Mouse (Mus musculus) midbrain, embryonic 14.5 days (tissue): ENCODE data around the gene Cyth1. TPM values are rescaled to one million over a fixed set of nuclear protein-coding genes. Genes with fewer than 3 reads are reported as not detected.

ENCODE experiments used
- ATAC-seq: fragments of 200-750 bp; cut with Nextera tagmentation; 2 replicates; pipeline ENCODE4 v1.8.0; 2017; ENCODE audit warnings: moderate number of reproducible peaks, moderate library complexity; ENCODE audit not compliant: low FRiP score, low TSS enrichment
- DNase-seq: peaks from one replicate; pipeline ENCODE4 v3.0.0-alpha.2; 2015
- H3K27ac ChIP-seq: fragments of 300-500 bp; sonication (generic); replicated peaks from 2 replicates; pipeline ENCODE4 v1.5.1; 2014; ENCODE audit warnings: mild to moderate bottlenecking, low read depth, low read length, moderate library complexity
- H3K27me3 ChIP-seq: fragments of 300-500 bp; sonication (generic); 2 replicates; pipeline ENCODE4 v1.6.1; 2014; ENCODE audit warnings: low read length, control low read depth, mixed read lengths; ENCODE audit not compliant: control insufficient read depth, insufficient read depth
- H3K36me3 ChIP-seq: fragments of 300-500 bp; sonication (generic); 2 replicates; pipeline ENCODE4 v1.6.1; 2014; ENCODE audit warnings: low read length, control low read depth; ENCODE audit not compliant: control insufficient read depth, insufficient read depth
- H3K4me1 ChIP-seq: fragments of 300-500 bp; sonication (generic); 2 replicates; pipeline ENCODE4 v1.6.1; 2014; ENCODE audit warnings: mild to moderate bottlenecking, antibody characterized with exemption, low read length, control low read depth; ENCODE audit not compliant: control insufficient read depth, insufficient read depth
- H3K4me2 ChIP-seq: fragments of 300-500 bp; sonication (generic); 2 replicates; pipeline ENCODE4 v1.6.1; 2014; ENCODE audit warnings: mild to moderate bottlenecking, low read length, moderate library complexity
- H3K4me3 ChIP-seq: fragments of 300-500 bp; sonication (generic); replicated peaks from 2 replicates; pipeline ENCODE4 v1.5.1; 2014; ENCODE audit warnings: low read depth, low read length
- H3K9ac ChIP-seq: fragments of 300-500 bp; sonication (generic); replicated peaks from 2 replicates; pipeline ENCODE4 v1.6.1; 2014; ENCODE audit warnings: mild to moderate bottlenecking, low read length, moderate library complexity
- H3K9me3 ChIP-seq: fragments of 300-500 bp; sonication (generic); 2 replicates; pipeline ENCODE4 v1.6.1; 2016; ENCODE audit warnings: low read length, control low read depth, mixed read lengths; ENCODE audit not compliant: control insufficient read depth
- WGBS: fragments of 180-500 bp; shearing (Covaris S2); extraction: QIAGEN DNeasy Blood & Tissue Kit; methylation state at CpG from one replicate; pipeline ENCODE4 v1.1.7; 2014; 5-methylcytosine and 5-hydroxymethylcytosine counted together
- polyA plus RNA-seq: library from polyadenylated mRNA; unstranded; fragments of >200 nt; fragmentation: Nextera tagmentation; extraction: Ambion mirVana; gene quantifications from 2 replicates; pipeline ENCODE4 v1.2.1, GENCODE M21; 2014

Cyth1 gene
- 23.3 and 33.3 TPM in 2 replicates for polyA plus RNA-seq

DNA sequence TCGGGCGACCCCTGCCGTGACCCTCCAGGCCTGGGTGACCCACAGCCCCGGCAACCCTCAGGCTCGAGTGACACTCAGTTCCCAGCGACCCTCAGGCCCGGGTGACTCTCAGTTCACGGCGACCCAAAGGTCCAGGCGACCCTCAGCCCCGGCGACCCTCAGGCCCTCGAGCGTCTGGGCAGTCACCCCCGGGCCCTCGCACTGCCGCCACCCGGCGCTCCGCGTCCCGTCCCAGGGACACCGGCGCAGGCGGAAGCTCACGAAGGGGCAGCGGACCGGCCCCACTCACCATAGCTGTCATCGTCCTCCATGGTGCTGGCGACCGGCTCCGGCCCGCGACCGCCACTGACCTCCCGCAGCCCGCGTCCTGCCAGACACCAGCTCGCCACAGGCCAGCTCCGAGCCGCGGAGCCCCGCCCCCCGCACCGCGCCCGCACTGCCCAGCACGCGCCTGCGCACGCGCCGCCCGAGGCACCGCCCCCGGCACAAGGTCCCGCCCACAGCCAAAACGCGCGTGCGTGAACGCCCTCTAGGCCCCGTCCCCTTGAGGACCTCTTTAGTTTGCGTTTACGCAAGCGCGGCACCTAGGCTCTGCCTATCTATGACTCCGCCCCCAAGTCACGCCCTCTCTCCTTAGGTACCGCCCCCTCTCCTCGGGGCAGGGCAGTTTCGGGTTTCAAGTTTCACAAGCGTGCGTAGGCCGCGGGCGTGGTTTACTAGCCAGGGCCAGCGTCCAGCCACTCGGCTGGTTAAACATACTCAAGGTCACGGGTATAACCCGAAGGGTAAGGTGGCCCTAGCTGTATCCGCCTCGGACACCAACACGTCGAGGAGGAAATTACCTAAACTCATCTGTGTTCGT, at the start of gene Cyth1:
Cyth1 (minus strand) TSS at position 443 of the 862 bp plus-strand sequence.
- no peaks in the 10 kb centered on the region for H3K27me3 ChIP-seq
- peak; percentile 93 for ATAC-seq
- peaks cover 17% of the 10 kb centered on the region for H3K4me1 ChIP-seq
- H3K27ac ChIP-seq: peak within 1 kb of the TSS; percentile 57
- H3K9me3 ChIP-seq: no peaks in the 10 kb centered on the region
- peak within 1 kb of the TSS; percentile 92 for H3K4me2 ChIP-seq
- peak within 1 kb of the TSS; percentile 85 for H3K4me3 ChIP-seq
- H3K9ac ChIP-seq: peak within 1 kb of the TSS; percentile 79
- under 1% methylated on average over 86 of the region's 86 CpGs for WGBS
- H3K36me3 ChIP-seq: no peaks in the 10 kb centered on the region
- DNase-seq: peak; percentile 99

DNA sequence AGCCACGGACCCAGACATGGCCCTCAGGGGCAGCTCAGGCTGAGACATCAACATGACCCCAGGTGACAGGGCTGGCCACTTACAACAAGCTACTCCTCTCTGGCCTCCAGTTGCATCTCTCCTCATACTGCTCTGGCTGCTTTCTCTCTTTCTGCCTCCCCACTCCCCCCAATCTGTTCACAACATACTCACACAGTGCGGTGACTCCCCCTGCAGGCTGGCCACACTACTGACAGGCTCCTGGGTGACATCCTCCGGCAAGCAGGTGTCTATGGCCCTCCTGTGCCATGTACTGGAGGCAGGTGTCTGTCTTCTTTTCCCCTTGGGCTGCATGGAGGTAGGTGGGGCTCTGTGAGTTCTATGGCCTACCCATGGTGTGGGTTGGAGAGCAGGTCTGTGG, 49.6 kb upstream of the Cyth1 start:
- no peaks in the 10 kb centered on the region for H3K4me1 ChIP-seq
- H3K9ac ChIP-seq: no peak overlapping the region
- ATAC-seq: no peak
- no peak overlapping the region for H3K4me3 ChIP-seq
- H3K4me2 ChIP-seq: no peak overlapping the region
- DNase-seq: no peak
- no peaks in the 10 kb centered on the region for H3K27me3 ChIP-seq
- WGBS: 84% methylated on average over 3 of the region's 3 CpGs
- no peaks in the 10 kb centered on the region for H3K9me3 ChIP-seq
- no peak overlapping the region for H3K27ac ChIP-seq
- H3K36me3 ChIP-seq: peaks cover 9% of the 10 kb centered on the region; the same call in 1 of the 2 replicates

GRCm38 (mm10) chr11:118295026-118295425, 46.6 kb upstream of the Cyth1 start:
- H3K27ac ChIP-seq: 0 out of 2 replicates have a peak overlapping the region, but pooled peaks have one; percentile 26
- H3K4me3 ChIP-seq: no peak overlapping the region
- no peaks in the 10 kb centered on the region for H3K36me3 ChIP-seq
- H3K9me3 ChIP-seq: no peaks in the 10 kb centered on the region
- DNase-seq (peak; percentile 50), ATAC-seq (no peak)
- no peak overlapping the region for H3K9ac ChIP-seq
- no peaks in the 10 kb centered on the region for H3K27me3 ChIP-seq
- no peaks in the 10 kb centered on the region for H3K4me1 ChIP-seq
- 71% methylated on average over 2 of the region's 2 CpGs for WGBS
- no peak overlapping the region for H3K4me2 ChIP-seq

DNA sequence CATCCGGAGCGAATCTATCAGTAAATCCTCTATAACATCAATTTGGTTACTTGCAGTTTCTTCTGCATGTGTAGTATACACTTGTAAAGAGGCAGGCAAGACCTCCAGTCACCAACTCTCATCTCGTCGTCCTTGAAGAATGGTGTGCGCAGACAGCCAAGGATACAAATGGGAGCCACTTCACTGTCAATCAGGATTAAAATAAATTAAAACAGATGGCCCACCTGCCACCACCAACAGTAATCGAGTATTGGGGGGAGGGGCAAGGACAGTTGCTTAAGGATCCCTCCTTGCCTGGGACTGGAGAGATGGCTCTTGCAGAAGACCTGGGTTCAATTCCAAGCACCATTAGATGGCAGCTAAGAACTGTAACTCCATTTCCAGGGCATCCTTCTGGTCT, 44.3 kb upstream of the Cyth1 start:
- Histone ChIP-seq H3K36me3 (no peaks in the 10 kb centered on the region), H3K9me3 (no peaks in the 10 kb centered on the region), H3K27me3 (no peaks in the 10 kb centered on the region), H3K4me3 (no peak overlapping the region), H3K4me2 (no peak overlapping the region), H3K4me1 (peaks cover 9% of the 10 kb centered on the region), H3K9ac (no peak overlapping the region), H3K27ac (no peak overlapping the region)
- ATAC-seq (no peak), DNase-seq (no peak)
- 52% methylated on average over 6 of the region's 6 CpGs for whole genome bisulfite sequencing

DNA sequence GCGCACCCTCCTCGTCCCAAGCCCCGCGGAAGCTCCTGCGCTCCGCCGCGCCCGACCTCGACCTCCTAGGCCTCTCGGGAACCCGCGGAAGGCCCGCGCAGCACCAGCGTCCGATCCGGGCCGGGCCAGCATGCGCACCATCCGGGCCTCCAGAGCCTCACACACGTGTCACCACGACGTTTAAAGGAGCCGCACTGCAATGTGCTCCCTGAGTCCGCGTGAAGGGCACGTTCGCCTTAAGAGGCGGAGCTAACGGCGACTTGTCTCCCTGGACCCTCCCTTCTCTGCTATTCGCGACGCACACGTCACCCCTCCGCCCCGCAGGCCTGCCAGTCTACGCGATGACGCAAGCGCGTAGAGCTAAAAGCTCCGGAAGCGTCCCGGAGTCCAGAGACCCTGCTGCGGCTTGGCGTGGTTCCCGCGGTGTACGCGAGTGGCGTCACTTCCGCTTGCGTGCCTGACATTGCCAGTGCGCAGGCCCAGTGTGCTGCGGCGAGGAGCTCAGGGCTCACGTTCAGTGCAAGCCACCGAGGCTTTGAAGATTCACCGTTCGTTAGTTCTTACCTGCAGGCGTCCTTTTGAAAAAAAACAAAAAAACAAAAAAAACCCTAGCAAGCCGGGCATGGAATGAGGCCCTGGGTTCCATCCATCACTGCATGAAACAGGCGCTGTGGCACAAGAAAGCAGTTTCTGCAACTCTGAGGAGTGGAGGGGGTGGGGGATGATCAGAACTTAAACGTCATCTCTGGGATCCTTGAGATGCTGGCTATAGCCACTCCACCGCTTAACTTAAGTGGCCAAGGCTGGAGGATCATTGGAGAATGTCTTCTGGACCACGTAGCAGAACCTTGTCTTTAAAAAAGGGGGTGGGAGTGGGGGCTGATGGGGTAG, 41.9 kb upstream of the Cyth1 start, which contains the start of gene Usp36:
Usp36 (minus strand) TSS at position 246 of the 891 bp plus-strand sequence.
- peak within 1 kb of the TSS; percentile 92 for H3K4me3 ChIP-seq
- H3K9ac ChIP-seq: peak within 1 kb of the TSS; percentile 86
- H3K4me1 ChIP-seq: peaks cover 9% of the 10 kb centered on the region
- H3K4me2 ChIP-seq: peak within 1 kb of the TSS; percentile 84
- no peaks in the 10 kb centered on the region for H3K9me3 ChIP-seq
- H3K36me3 ChIP-seq: peaks cover 19% of the 10 kb centered on the region
- ATAC-seq (peak; percentile 98), DNase-seq (peak; percentile 100)
- peak within 1 kb of the TSS; percentile 88 for H3K27ac ChIP-seq
- no peaks in the 10 kb centered on the region for H3K27me3 ChIP-seq
- 1% methylated on average over 68 of the region's 68 CpGs for WGBS

DNA sequence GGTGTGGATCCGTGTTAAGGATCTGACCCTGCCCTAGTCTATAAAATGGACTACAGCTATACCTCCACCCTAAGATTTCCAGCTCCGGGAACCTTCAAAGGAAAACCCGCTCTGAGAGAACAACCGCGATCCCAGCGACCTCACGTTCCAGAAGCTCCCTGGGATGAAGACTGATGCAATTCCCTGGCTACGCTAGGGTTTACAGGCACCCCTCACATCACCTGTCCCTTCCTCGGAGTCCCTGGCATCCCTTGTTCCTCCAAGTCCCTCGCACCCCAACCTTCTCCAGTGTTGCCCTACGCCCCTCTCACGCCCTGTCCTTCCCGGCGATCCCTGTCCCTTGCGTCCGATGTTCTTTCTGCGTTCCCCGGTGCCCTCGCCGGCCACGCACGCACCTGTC, 41.2 kb upstream of the Cyth1 start:
- Histone ChIP-seq H3K9ac (peak overlapping the region; percentile 86), H3K4me2 (peak overlapping the region; percentile 83), H3K4me3 (peak overlapping the region; percentile 92), H3K4me1 (peaks cover 9% of the 10 kb centered on the region), H3K36me3 (peaks cover 26% of the 10 kb centered on the region), H3K9me3 (no peaks in the 10 kb centered on the region), H3K27ac (peak overlapping the region; percentile 80), H3K27me3 (no peaks in the 10 kb centered on the region)
- ATAC-seq: peak; percentile 14; the same call in 1 of the 2 replicates
- under 1% methylated on average over 22 of the region's 22 CpGs for WGBS
- no peak for DNase-seq

GRCm38 (mm10) chr11:118289037-118289511, 40.7 kb upstream of the Cyth1 start:
- H3K4me3 ChIP-seq: peak overlapping the region; percentile 92
- WGBS: under 1% methylated on average over 16 of the region's 16 CpGs
- no peaks in the 10 kb centered on the region for H3K27me3 ChIP-seq
- H3K36me3 ChIP-seq: peaks cover 31% of the 10 kb centered on the region
- peak overlapping the region; percentile 80; the same call in 1 of the 2 replicates for H3K27ac ChIP-seq
- DNase-seq (peak; percentile 11), ATAC-seq (no peak)
- no peaks in the 10 kb centered on the region for H3K9me3 ChIP-seq
- H3K4me1 ChIP-seq: peaks cover 9% of the 10 kb centered on the region
- peak overlapping the region; percentile 83 for H3K4me2 ChIP-seq
- H3K9ac ChIP-seq: peak overlapping the region; percentile 86

DNA sequence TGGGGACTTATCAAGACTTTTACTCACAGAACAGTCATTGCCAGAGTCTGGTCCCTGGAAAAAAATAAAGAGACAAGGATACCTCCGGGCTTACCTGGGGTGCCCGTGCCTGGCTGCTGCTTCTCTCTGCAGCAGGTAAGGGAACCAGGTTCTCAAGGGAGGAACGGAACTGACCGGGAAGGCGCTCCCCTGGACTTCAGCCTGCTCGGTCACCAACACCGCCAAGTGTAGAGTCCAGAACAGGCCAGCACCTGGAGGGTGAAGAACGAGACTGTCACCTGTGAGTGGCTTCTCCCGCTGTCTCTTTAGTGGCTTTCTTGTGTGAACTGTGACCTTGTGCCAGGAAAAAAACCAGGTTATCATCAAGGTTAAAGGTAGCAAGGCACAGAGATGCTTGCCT, 39.2 kb upstream of the Cyth1 start:
- 96% methylated on average over 9 of the region's 9 CpGs for WGBS
- DNase-seq (no peak), ATAC-seq (no peak)
- no peaks in the 10 kb centered on the region for H3K9me3 ChIP-seq
- no peak overlapping the region for H3K27ac ChIP-seq
- no peak overlapping the region for H3K9ac ChIP-seq
- no peaks in the 10 kb centered on the region for H3K27me3 ChIP-seq
- peaks cover 9% of the 10 kb centered on the region for H3K4me1 ChIP-seq
- H3K36me3 ChIP-seq: peaks cover 46% of the 10 kb centered on the region
- no peak overlapping the region for H3K4me3 ChIP-seq
- H3K4me2 ChIP-seq: no peak overlapping the region
